Mouse (Mus musculus): ENCODE measurements around the gene Shcbp1.
"Not testable (repeated sequence)": the region's sequence is repeated elsewhere in the genome, so short reads cannot be mapped to it uniquely, and the experiment has no call there.

GRCm38 (mm10) chr8:4708346-4708745 lies 71.0 kb downstream of the Shcbp1 start:
- not testable (repeated sequence) for TF ChIP-seq CTCF, EP300 (IDR thresholded peaks at IDR 0.05; ENCODE audit: low read depth)

Data from heart, postnatal 0 days (tissue).